Mouse (Mus musculus) layer of hippocampus, adult 2 months (tissue): ENCODE measurements around the gene Rbp3. TPM values are rescaled to one million over a fixed set of nuclear protein-coding genes. Genes with fewer than 3 reads are reported as not detected.

ENCODE experiments used
- DNase-seq, 2 experiments: peaks; one replicate each; pipeline ENCODE4 v3.0.0; 2022; ENCODE audit warnings: low spot score in 2 of 2
- H3K27ac ChIP-seq: fragments of 200-600 bp; 2 replicates; pipeline ENCODE4 v1.8.1; 2022
- H3K4me3 ChIP-seq: fragments of 200-600 bp; 2 replicates; pipeline ENCODE4 v1.8.1; 2022; ENCODE audit warnings: mild to moderate bottlenecking
- CTCF ChIP-seq: fragments of 200-600 bp; conservative IDR thresholded peaks from 2 replicates; pipeline ENCODE4 v1.8.1; 2022; ENCODE audit warnings: antibody characterized with exemption, mild to moderate bottlenecking, moderate library complexity
- total RNA-seq, 2 experiments: library from RNA; stranded (reverse); gene quantifications; 2 replicates each; pipeline ENCODE4 v1.2.3; 2021

Gene Rbp3
- total RNA-seq, 2 experiments from 2014 or later: not detected

- H3K4me3 ChIP-seq: no peak overlapping the region
- TF ChIP-seq CTCF: no peak
- H3K27ac ChIP-seq: no peak overlapping the region
- DNase-seq: no peak
These were observed 39.2 kb downstream of the Rbp3 start for GRCm38 (mm10) chr14:33993051-33993450.

DNA sequence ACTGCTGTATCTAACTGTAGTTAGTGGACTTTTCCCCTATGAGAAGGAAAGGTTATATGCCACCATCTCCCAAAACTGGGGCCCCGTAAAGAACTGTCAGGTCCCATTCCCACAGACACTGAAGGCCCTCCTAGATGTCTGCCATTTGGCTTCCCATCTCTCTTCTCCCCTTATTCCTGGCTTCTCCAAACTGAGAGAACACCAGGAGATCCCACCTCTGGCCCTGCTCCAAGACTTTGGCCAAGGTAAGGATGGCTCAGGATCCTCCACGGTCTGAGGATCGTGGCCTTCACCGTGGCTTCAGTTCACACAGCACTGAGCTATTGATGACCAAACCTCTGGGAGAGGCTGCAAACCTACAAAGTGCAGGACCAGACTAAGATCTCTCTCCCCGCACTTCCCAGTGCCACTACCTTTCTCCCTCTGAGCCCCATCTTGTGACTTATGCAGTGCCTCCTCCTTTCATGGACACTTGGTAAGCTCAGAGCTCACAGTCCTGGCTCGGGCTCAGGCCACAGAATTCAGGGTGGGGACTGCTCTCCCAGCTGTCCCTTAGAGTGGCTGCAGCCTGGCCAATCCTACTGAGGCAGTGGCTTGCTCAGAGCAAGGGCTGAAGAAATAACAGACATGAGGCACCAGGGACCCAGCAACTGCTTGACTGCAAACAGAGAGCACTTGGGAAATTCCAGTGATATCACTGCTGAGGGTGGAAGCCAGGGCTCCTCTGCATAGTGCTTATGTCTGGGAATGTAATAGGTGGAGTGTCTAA lies 39.9 kb downstream of the Rbp3 start:
- H3K4me3 ChIP-seq: no peak overlapping the region
- DNase-seq: no peak
- TF ChIP-seq CTCF: no peak
- H3K27ac ChIP-seq: no peak overlapping the region

- no peak overlapping the region for H3K27ac ChIP-seq
- TF ChIP-seq CTCF: no peak
- H3K4me3 ChIP-seq: no peak overlapping the region
- DNase-seq: no peak
These were observed 43.6 kb downstream of the Rbp3 start for GRCm38 (mm10) chr14:33997427-33997826.

GRCm38 (mm10) chr14:34000076-34000475 lies 46.3 kb downstream of the Rbp3 start:
- no peak for TF ChIP-seq CTCF
- Histone ChIP-seq H3K4me3 (no peak overlapping the region), H3K27ac (no peak overlapping the region)
- DNase-seq: no peak

DNA sequence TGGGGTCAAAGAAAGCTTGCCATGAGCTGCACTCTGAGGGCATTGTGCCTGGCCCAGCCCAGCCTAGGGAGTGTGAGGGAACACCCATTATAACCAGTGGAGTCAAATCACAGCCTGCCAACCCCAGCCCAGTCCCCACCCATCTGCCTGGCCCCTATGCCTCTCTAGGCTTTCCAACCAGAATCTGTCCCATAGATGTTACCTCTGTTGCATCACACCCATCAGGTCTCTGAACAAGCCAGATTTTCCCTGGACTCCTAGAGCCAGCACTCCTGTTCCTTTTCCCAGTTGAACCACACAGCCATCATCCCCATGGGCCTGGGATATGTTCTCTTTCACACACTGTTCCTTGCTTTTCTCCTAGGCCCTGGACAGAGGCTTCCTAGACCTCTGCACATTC lies 47.6 kb downstream of the Rbp3 start:
- no peak overlapping the region for H3K4me3 ChIP-seq
- no peak for TF ChIP-seq CTCF
- DNase-seq: no peak
- H3K27ac ChIP-seq: no peak overlapping the region

DNA sequence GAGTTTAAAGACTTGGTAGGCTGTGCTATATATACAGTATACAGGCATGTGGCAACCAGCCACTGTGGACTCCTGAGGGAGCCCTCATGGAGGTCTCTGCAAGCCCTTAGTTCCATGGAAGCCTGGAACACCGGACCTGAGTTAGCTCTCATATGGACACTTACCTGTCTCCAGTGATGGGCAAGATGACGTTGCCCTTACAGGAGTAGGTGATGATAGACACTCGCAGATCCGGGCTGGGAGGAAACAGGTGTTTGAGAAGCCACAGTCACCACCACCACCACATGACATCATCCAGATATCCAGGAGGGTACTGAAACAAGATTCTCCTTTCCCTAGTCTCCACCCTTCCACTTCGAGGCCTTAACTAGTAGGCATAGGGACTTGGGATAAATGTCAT lies 48.6 kb downstream of the Rbp3 start:
- H3K27ac ChIP-seq: no peak overlapping the region
- TF ChIP-seq CTCF: no peak
- H3K4me3 ChIP-seq: no peak overlapping the region
- DNase-seq: no peak

Other genes starting within 250 kb of the Rbp3 start
- 1 to 10 TPM; 5.4 to 5.5 TPM for gene Gdf10, start 30.4 kb upstream of the Rbp3 start, total RNA-seq
- not detected for gene Gdf2, start 13.0 kb upstream of the Rbp3 start, total RNA-seq
- gene Zfp488, start 24.8 kb downstream of the Rbp3 start, total RNA-seq: 1 to 10 TPM; 4.3 to 5.0 TPM
- gene Gm30083, start 61.2 kb downstream of the Rbp3 start, total RNA-seq: not detected
- not detected for gene Gm5460, start 62.8 kb downstream of the Rbp3 start, total RNA-seq
- gene Antxrl, start 98.7 kb downstream of the Rbp3 start, total RNA-seq: not detected
- under 1 TPM; 0.47 to 0.61 TPM for gene Anxa8, start 132.0 kb downstream of the Rbp3 start, total RNA-seq
- gene A630023A22Rik, start 148.8 kb downstream of the Rbp3 start, total RNA-seq: not detected
- not detected for gene Npy4r, start 198.5 kb downstream of the Rbp3 start, total RNA-seq
- gene Gprin2, start 247.7 kb downstream of the Rbp3 start, total RNA-seq: 1 to 10 TPM; 1.3 to 2.6 TPM